Mouse (Mus musculus) spleen, adult 2 months (tissue): ENCODE measurements around the gene Pla2g12a. TPM values are rescaled to one million over a fixed set of nuclear protein-coding genes. Genes with fewer than 3 reads are reported as not detected.

Source experiments
- DNase-seq, 2 experiments: peaks; one replicate each; pipeline versions ENCODE4 v3.0.0 to v3.0.0-alpha.2; 2012 to 2021; ENCODE audit warnings: low spot score in 2 of 2, low read depth in 1 of 2
- H3K27ac ChIP-seq: fragments of 200-500 bp; 2 replicates; pipeline ENCODE4 v1.5.1; 2012; ENCODE audit warnings: low read length, inconsistent platforms; ENCODE audit not compliant: insufficient read depth
- H3K27me3 ChIP-seq: fragments of 200-500 bp; 2 replicates; pipeline ENCODE4 v1.6.1; 2012; ENCODE audit warnings: mild to moderate bottlenecking, moderate library complexity, low read length, inconsistent platforms; ENCODE audit not compliant: control insufficient read depth, insufficient read depth
- H3K36me3 ChIP-seq: fragments of 200-500 bp; 2 replicates; pipeline ENCODE4 v1.6.1; 2012; ENCODE audit warnings: mild to moderate bottlenecking, low read length, inconsistent platforms; ENCODE audit not compliant: control insufficient read depth, insufficient read depth
- H3K4me1 ChIP-seq: fragments of 200-500 bp; 2 replicates; pipeline ENCODE4 v1.6.1; 2011; ENCODE audit warnings: inconsistent platforms; ENCODE audit not compliant: control insufficient read depth, insufficient read depth, insufficient read length
- H3K4me3 ChIP-seq: fragments of 200-500 bp; 2 replicates; pipeline ENCODE4 v1.5.1; 2011; ENCODE audit warnings: mild to moderate bottlenecking, inconsistent platforms; ENCODE audit not compliant: insufficient read depth, insufficient read length; ENCODE audit errors: extremely low read depth
- CTCF ChIP-seq: fragments of 200-500 bp; IDR thresholded peaks from 2 replicates; pipeline ENCODE4 v1.5.1; 2011; ENCODE audit warnings: mild to moderate bottlenecking, inconsistent platforms; ENCODE audit not compliant: insufficient read depth, insufficient read length, insufficient replicate concordance; ENCODE audit errors: extremely low read depth
- POLR2A ChIP-seq: fragments of 200-500 bp; IDR thresholded peaks from 2 replicates; pipeline ENCODE4 v1.6.1; 2011; ENCODE audit warnings: low read depth, low read length, inconsistent platforms
- WGBS: fragments of 180-500 bp; shearing (Covaris S2); methylation state at CpG from one replicate; pipeline ENCODE4 v1.1.7; 2018; 5-methylcytosine and 5-hydroxymethylcytosine counted together
- polyA plus RNA-seq: library from polyadenylated mRNA; depleted of rRNA; stranded (reverse); fragments of >200 nt; gene quantifications from 2 replicates; pipeline ENCODE4 v1.2.3, GENCODE M21; 2012

Gene Pla2g12a
- polyA plus RNA-seq, 1 experiment = 21.3 TPM

GRCm38 (mm10) chr3:129879913-129880312, 1.5 kb downstream of the Pla2g12a start:
- H3K27me3 ChIP-seq = no peaks in the 10 kb centered on the region
- no peaks in the 10 kb centered on the region for H3K36me3 ChIP-seq
- peaks cover 5% of the 10 kb centered on the region; the same call in 1 of the 2 replicates for H3K4me1 ChIP-seq
- H3K27ac ChIP-seq = no peak overlapping the region
- H3K4me3 ChIP-seq = no peak overlapping the region
- DNase-seq = no peak
- 89% methylated on average over 2 of the region's 2 CpGs for WGBS
- TF ChIP-seq POLR2A (no peak), CTCF (no peak)

GRCm38 (mm10) chr3:129880925-129881593, 2.7 kb downstream of the Pla2g12a start:
- no peaks in the 10 kb centered on the region for H3K36me3 ChIP-seq
- no peak overlapping the region for H3K4me3 ChIP-seq
- no peak for DNase-seq
- no peak for TF ChIP-seq CTCF
- no peak for TF ChIP-seq POLR2A
- 38% methylated on average over 8 of the region's 8 CpGs for WGBS
- H3K4me1 ChIP-seq = peaks cover 5% of the 10 kb centered on the region; the same call in 1 of the 2 replicates
- H3K27me3 ChIP-seq = no peaks in the 10 kb centered on the region
- no peak overlapping the region for H3K27ac ChIP-seq

- H3K27me3 ChIP-seq = no peaks in the 10 kb centered on the region
- no peak overlapping the region for H3K27ac ChIP-seq
- no peaks in the 10 kb centered on the region for H3K36me3 ChIP-seq
- 88% methylated on average over 9 of the region's 9 CpGs for whole genome bisulfite sequencing
- H3K4me1 ChIP-seq = no peaks in the 10 kb centered on the region; the same call in 1 of the 2 replicates
- no peak for TF ChIP-seq POLR2A
- TF ChIP-seq CTCF = no peak
- no peak for DNase-seq
- H3K4me3 ChIP-seq = no peak overlapping the region
These were observed 7.2 kb downstream of the Pla2g12a start for GRCm38 (mm10) chr3:129885577-129885976.

GRCm38 (mm10) chr3:129886430-129886829, 8.0 kb downstream of the Pla2g12a start:
- no peak for TF ChIP-seq POLR2A
- TF ChIP-seq CTCF = no peak
- WGBS = 94% methylated on average over 5 of the region's 5 CpGs
- no peak for DNase-seq

GRCm38 (mm10) chr3:129887779-129888517, 9.5 kb downstream of the Pla2g12a start:
- Histone ChIP-seq H3K36me3 (0 out of 2 replicates have a peak, but pooled peaks cover 3% of the 10 kb centered on the region), H3K27ac (no peak overlapping the region), H3K4me3 (no peak overlapping the region), H3K4me1 (no peaks in the 10 kb centered on the region), H3K27me3 (no peaks in the 10 kb centered on the region)
- DNase-seq = no peak
- TF ChIP-seq POLR2A = no peak
- 92% methylated on average over 13 of the region's 13 CpGs for WGBS

More at GRCm38 (mm10) chr3:129886430-129886829, 8.0 kb downstream of the Pla2g12a start:
- no peak overlapping the region for H3K4me3 ChIP-seq
- 0 out of 2 replicates have a peak, but pooled peaks cover 3% of the 10 kb centered on the region for H3K36me3 ChIP-seq
- H3K27me3 ChIP-seq = no peaks in the 10 kb centered on the region
- H3K27ac ChIP-seq = no peak overlapping the region
- H3K4me1 ChIP-seq = no peaks in the 10 kb centered on the region; the same call in 1 of the 2 replicates

GRCm38 (mm10) chr3:129892003-129892402, 13.6 kb downstream of the Pla2g12a start:
- 88% methylated on average over 5 of the region's 5 CpGs for WGBS
- Histone ChIP-seq H3K27ac (no peak overlapping the region), H3K4me3 (no peak overlapping the region), H3K27me3 (no peaks in the 10 kb centered on the region), H3K36me3 (0 out of 2 replicates have a peak, but pooled peaks cover 4% of the 10 kb centered on the region), H3K4me1 (no peaks in the 10 kb centered on the region)
- TF ChIP-seq CTCF (no peak), POLR2A (no peak)
- DNase-seq = no peak

- no peak for TF ChIP-seq CTCF
- no peak for TF ChIP-seq POLR2A
- no peak overlapping the region for H3K4me3 ChIP-seq
- no peaks in the 10 kb centered on the region for H3K27me3 ChIP-seq
- WGBS = 90% methylated on average over 3 of the region's 3 CpGs
- no peak overlapping the region for H3K27ac ChIP-seq
- no peaks in the 10 kb centered on the region for H3K4me1 ChIP-seq
- H3K36me3 ChIP-seq = 0 out of 2 replicates have a peak, but pooled peaks cover 4% of the 10 kb centered on the region
- DNase-seq = no peak
These were observed 14.7 kb downstream of the Pla2g12a start for GRCm38 (mm10) chr3:129893143-129893542.
